Mouse (Mus musculus): Measurements from ENCODE around the gene Fbxw5. TPM values are rescaled to one million over a fixed set of nuclear protein-coding genes. Genes with fewer than 3 reads are reported as not detected.

Fbxw5 gene
- total and polyA plus RNA-seq, 3 experiments = 34.3 to 40.4 (median 37.4) TPM

DNA sequence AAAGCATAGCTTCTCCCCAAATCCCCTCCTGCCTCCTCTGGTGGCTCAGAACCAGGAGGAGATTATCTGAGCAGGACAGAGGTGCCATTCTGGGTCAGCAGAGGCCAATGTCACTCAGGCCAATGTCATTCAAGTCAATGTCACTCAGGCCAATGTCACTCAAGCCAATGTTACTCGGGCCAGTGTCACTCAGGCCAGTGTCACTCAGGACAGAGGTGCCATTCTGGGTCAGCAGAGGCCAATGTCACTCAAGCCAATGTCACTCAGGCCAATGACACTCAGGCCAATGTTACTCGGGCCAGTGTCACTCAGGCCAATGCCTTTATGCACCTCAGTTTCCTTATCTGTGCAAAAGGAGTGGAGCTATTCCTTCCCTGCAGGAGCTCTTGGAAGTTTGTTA lies 28.0 kb upstream of the Fbxw5 start:
- Histone ChIP-seq H3K27ac (ENCODE audit: insufficient read depth, low read depth) (no peak overlapping the region), H3K4me1 (ENCODE audit: control insufficient read depth in 1 of 2, insufficient read depth in 2 of 2) (peaks cover 0 to 19% of the 10 kb centered on the region in 2 experiments; a peak in 2 of 4 replicates), H3K9me3 (replicated peaks; ENCODE audit: low read length) (no peaks in the 10 kb centered on the region), H3K36me3 (replicated peaks in 1 of 2; ENCODE audit: control insufficient read depth in 1 of 2, insufficient read depth in 1 of 2, low read length in 1 of 2) (no peaks in the 10 kb centered on the region), H3K4me2 (ENCODE audit: insufficient read depth, low read depth, poor library complexity, severe bottlenecking) (no peak overlapping the region), H3K4me3 (replicated peaks in 1 of 3; ENCODE audit: low read depth in 2 of 3, low read length in 2 of 3, poor library complexity in 1 of 3) (no peak overlapping the region), H3K27me3 (replicated peaks) (peaks cover 3% of the 10 kb centered on the region), H3K9ac (ENCODE audit: insufficient read depth, low read depth) (no peak overlapping the region), H3K79me2 (replicated peaks; ENCODE audit: control insufficient read depth, extremely low read depth, insufficient read depth, poor library complexity, severe bottlenecking) (no peaks in the 10 kb centered on the region)
- in situ Hi-C loops (cut with MboI; ENCODE audit: low pct_ligation_motif_present, low pct_unique_long_range_greater_than_20kb, low sequenced_read_pairs) (no loop called here), dilution Hi-C loops (cut with MboI; ENCODE audit: extremely low pct_ligation_motif_present, extremely low pct_unique_long_range_greater_than_20kb, low sequenced_read_pairs) (no loop called here)
- no peak for DNase-seq (ENCODE audit: extremely low read depth)
- TF ChIP-seq MYC (IDR thresholded peaks at IDR 0.05; ENCODE audit: low read depth, low read length) (no peak), ZMIZ1 (IDR thresholded peaks at IDR 0.05; ENCODE audit: low read depth, low read length) (no peak), SIN3A (IDR thresholded peaks at IDR 0.05; ENCODE audit: low read length) (no peak), ZKSCAN1 (IDR thresholded peaks at IDR 0.05; ENCODE audit: borderline replicate concordance, low read depth, low read length) (no peak), CHD2 (IDR thresholded peaks at IDR 0.05; ENCODE audit: low read length) (no peak), ZC3H11A (IDR thresholded peaks at IDR 0.05; ENCODE audit: low read depth, low read length) (no peak), IRF4 (IDR thresholded peaks at IDR 0.05; ENCODE audit: low read depth, low read length) (no peak), UBTF (IDR thresholded peaks at IDR 0.05; ENCODE audit: low read depth, low read length) (no peak), ETS1 (conservative IDR thresholded peaks at IDR 0.05; ENCODE audit: low read depth, low read length) (no peak), HCFC1 (IDR thresholded peaks at IDR 0.05; ENCODE audit: low read depth, low read length) (no peak), JUND (conservative IDR thresholded peaks at IDR 0.05; ENCODE audit: low read depth, low read length) (no peak), JUN (IDR thresholded peaks at IDR 0.05; ENCODE audit: insufficient read depth, low read depth, low read length) (no peak), BHLHE40 (IDR thresholded peaks at IDR 0.05; ENCODE audit: low read depth, low read length) (no peak), RCOR1 (conservative IDR thresholded peaks at IDR 0.05; ENCODE audit: low read depth, low read length) (no peak), GABPA (IDR thresholded peaks at IDR 0.05; ENCODE audit: insufficient replicate concordance, low read depth, low read length) (no peak), ZNF384 (IDR thresholded peaks at IDR 0.05; ENCODE audit: low read depth, low read length) (no peak), MEF2A (IDR thresholded peaks at IDR 0.05; ENCODE audit: borderline replicate concordance, low read depth, low read length) (no peak), TCF12 (IDR thresholded peaks at IDR 0.05; ENCODE audit: low read depth, low read length) (no peak)

DNA sequence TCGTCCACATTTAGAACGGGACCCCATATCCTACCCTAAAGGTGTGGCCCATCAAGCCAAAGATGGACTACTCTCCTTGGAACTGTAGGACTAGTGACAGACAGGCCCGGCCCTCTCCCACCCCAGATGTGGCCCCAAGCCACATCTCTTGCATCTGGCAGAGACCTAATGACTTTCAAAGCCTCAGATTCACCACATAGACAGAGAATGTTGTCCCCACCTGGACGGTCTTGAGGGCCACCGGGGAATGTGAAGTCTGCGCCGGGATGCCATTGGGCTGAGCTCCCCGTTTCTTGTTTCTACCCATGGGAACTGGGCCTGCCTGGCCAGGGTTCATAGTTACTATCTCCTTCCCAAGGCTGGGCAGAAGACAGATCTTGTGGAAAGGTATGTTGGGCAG lies 23.0 kb upstream of the Fbxw5 start:
- no peaks in the 10 kb centered on the region for H3K79me2 ChIP-seq (replicated peaks; ENCODE audit: control insufficient read depth, extremely low read depth, insufficient read depth, poor library complexity, severe bottlenecking)
- dilution Hi-C loops (cut with MboI; ENCODE audit: extremely low pct_ligation_motif_present, extremely low pct_unique_long_range_greater_than_20kb, low sequenced_read_pairs) (no loop called here), in situ Hi-C loops (cut with MboI; ENCODE audit: low pct_ligation_motif_present, low pct_unique_long_range_greater_than_20kb, low sequenced_read_pairs) (loop anchor here (5.0 kb wide), 1 partner anchor 45 kb away; no protein-coding TSS in a partner anchor)
- no peak for DNase-seq (ENCODE audit: extremely low read depth)
- H3K4me1 ChIP-seq (ENCODE audit: control insufficient read depth in 1 of 2, insufficient read depth in 2 of 2) = no peaks in the 10 kb centered on the region
- no peaks in the 10 kb centered on the region for H3K36me3 ChIP-seq (replicated peaks in 1 of 2; ENCODE audit: control insufficient read depth in 1 of 2, insufficient read depth in 1 of 2, low read length in 1 of 2)
- no peak overlapping the region for H3K27ac ChIP-seq (ENCODE audit: insufficient read depth, low read depth)
- peaks cover 3% of the 10 kb centered on the region for H3K9me3 ChIP-seq (replicated peaks; ENCODE audit: low read length)
- no peak overlapping the region for H3K4me3 ChIP-seq (replicated peaks in 1 of 3; ENCODE audit: low read depth in 2 of 3, low read length in 2 of 3, poor library complexity in 1 of 3)
- H3K27me3 ChIP-seq (replicated peaks) = peaks cover 6% of the 10 kb centered on the region
- TF ChIP-seq MXI1 (IDR thresholded peaks at IDR 0.05; ENCODE audit: low read depth, low read length) = no peak
- no peak for TF ChIP-seq MAFK (IDR thresholded peaks at IDR 0.05; ENCODE audit: insufficient replicate concordance, low read length)
- no peak overlapping the region for H3K4me2 ChIP-seq (ENCODE audit: insufficient read depth, low read depth, poor library complexity, severe bottlenecking)
- H3K9ac ChIP-seq (ENCODE audit: insufficient read depth, low read depth) = no peak overlapping the region

All from CH12.LX (cell line).